Mouse (Mus musculus): Measurements from ENCODE around the gene Trf.

The Trf gene

DNA sequence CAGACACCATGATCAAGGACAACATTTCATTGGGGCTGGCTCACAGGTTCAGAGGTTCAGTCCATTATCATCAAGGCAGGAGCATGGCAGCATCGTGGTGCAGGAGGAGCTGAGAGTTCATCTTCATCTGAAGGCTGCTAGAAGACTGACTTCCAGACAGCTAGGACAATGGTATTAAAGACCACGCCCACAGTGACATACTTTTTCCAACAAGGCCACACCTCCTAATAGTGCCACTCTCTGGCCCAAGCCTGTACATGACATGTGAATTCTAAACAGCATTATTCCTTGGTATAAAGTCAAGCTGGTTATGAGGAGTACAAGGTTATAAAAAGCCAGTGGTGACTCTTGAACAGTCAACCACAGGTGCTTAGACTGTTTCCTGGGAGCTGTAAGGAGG is 75.7 kb downstream of the Trf start:
- CTCF ChIA-PET: no interaction called here

Measured in spleen, embryonic (tissue).